Mouse (Mus musculus) midbrain, embryonic 11.5 days (tissue): ENCODE data around the gene Tbc1d1. TPM values are rescaled to one million over a fixed set of nuclear protein-coding genes. Genes with fewer than 3 reads are reported as not detected.
A peak's percentile ranks its signal among the peaks of the same experiment; 100 is the strongest.

ENCODE experiments used
- ATAC-seq: fragments of 200-750 bp; cut with Nextera tagmentation; 2 replicates; pipeline ENCODE4 v1.8.0; 2017; ENCODE audit warnings: moderate TSS enrichment, moderate library complexity; ENCODE audit not compliant: low FRiP score
- DNase-seq: peaks from one replicate; pipeline ENCODE4 v3.0.0; 2015; ENCODE audit warnings: low spot score; ENCODE audit errors: missing footprints
- H3K27ac ChIP-seq: fragments of 300-500 bp; sonication (generic); 2 replicates; pipeline ENCODE4 v1.5.1; 2014; ENCODE audit warnings: low read depth, low read length
- H3K27me3 ChIP-seq: fragments of 300-500 bp; sonication (generic); 2 replicates; pipeline ENCODE4 v1.6.1; 2014; ENCODE audit warnings: mild to moderate bottlenecking, low read length, moderate library complexity, mixed read lengths; ENCODE audit not compliant: control insufficient read depth, insufficient read depth
- H3K36me3 ChIP-seq: fragments of 300-500 bp; sonication (generic); 2 replicates; pipeline ENCODE4 v1.6.1; 2014; ENCODE audit warnings: mild to moderate bottlenecking, low read length, moderate library complexity, mixed read lengths; ENCODE audit not compliant: control insufficient read depth, insufficient read depth
- H3K4me1 ChIP-seq: fragments of 300-500 bp; sonication (generic); 2 replicates; pipeline ENCODE4 v1.6.1; 2014; ENCODE audit warnings: low read length; ENCODE audit not compliant: control insufficient read depth, insufficient read depth
- H3K4me2 ChIP-seq: fragments of 300-500 bp; sonication (generic); 2 replicates; pipeline ENCODE4 v1.6.1; 2014; ENCODE audit warnings: mild to moderate bottlenecking, moderate library complexity
- H3K4me3 ChIP-seq: fragments of 300-500 bp; sonication (generic); 2 replicates; pipeline ENCODE4 v1.5.1; 2014; ENCODE audit warnings: low read depth, low read length
- H3K9ac ChIP-seq: fragments of 300-500 bp; sonication (generic); 2 replicates; pipeline ENCODE4 v1.6.1; 2014; ENCODE audit warnings: low read length
- H3K9me3 ChIP-seq: fragments of 300-500 bp; sonication (generic); 2 replicates; pipeline ENCODE4 v1.6.1; 2016; ENCODE audit warnings: low read length; ENCODE audit not compliant: control insufficient read depth
- WGBS: fragments of 180-500 bp; shearing (Covaris S2); extraction: QIAGEN DNeasy Blood & Tissue Kit; methylation state at CpG from one replicate; pipeline ENCODE4 v1.1.7; 2014; 5-methylcytosine and 5-hydroxymethylcytosine counted together
- polyA plus RNA-seq: library from polyadenylated mRNA; unstranded; fragments of >200 nt; fragmentation: Nextera tagmentation; extraction: Ambion mirVana; gene quantifications from 2 replicates; pipeline ENCODE4 v1.2.1, GENCODE M21; 2014

The Tbc1d1 gene
- 18.6 and 21.0 TPM in 2 replicates for polyA plus RNA-seq

DNA sequence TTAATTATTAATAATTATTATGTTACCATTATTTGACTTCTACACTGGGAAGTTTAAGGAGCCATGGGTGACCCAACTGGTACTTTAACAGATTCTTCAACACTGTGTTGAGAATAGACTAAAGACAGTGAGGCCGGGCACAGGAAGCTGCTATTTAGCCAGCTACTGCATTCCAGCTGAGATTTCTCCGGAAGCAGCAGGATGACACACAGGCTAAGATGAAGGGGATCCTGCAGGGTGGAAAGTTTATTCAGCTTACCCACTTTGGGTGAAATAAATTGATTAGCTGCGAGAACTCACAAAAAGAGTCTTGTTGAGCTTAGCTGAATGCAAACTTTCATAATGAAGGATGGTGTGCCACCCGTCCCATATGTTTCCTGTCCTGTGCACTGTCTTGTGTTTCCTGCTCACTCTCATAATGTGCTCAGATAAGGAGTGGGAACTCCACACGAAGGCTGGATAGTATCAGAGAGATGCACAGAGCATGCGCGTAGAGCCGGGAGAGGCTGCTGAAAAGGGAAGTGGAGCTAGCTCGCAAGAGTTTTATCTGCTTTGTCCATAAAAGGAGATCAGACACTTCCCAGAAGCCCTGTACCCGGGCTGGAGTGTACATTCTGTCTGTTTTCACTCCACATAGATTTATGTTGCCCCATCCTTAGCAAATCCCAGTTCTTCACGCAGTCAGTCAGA is at the start of gene Tbc1d1:
Tbc1d1 (plus strand) TSS at position 445 of the 690 bp plus-strand sequence.
- no peak within 1 kb of the TSS for H3K4me3 ChIP-seq
- 62% methylated on average over 11 of the region's 11 CpGs for WGBS
- no peaks in the 10 kb centered on the region; the same call in 1 of the 2 replicates for H3K4me1 ChIP-seq
- DNase-seq (no peak), ATAC-seq (no peak)
- H3K36me3 ChIP-seq: no peaks in the 10 kb centered on the region
- H3K9ac ChIP-seq: no peak within 1 kb of the TSS
- peaks cover 18% of the 10 kb centered on the region for H3K27me3 ChIP-seq
- H3K4me2 ChIP-seq: no peak within 1 kb of the TSS
- no peak within 1 kb of the TSS for H3K27ac ChIP-seq
- no peaks in the 10 kb centered on the region for H3K9me3 ChIP-seq

DNA sequence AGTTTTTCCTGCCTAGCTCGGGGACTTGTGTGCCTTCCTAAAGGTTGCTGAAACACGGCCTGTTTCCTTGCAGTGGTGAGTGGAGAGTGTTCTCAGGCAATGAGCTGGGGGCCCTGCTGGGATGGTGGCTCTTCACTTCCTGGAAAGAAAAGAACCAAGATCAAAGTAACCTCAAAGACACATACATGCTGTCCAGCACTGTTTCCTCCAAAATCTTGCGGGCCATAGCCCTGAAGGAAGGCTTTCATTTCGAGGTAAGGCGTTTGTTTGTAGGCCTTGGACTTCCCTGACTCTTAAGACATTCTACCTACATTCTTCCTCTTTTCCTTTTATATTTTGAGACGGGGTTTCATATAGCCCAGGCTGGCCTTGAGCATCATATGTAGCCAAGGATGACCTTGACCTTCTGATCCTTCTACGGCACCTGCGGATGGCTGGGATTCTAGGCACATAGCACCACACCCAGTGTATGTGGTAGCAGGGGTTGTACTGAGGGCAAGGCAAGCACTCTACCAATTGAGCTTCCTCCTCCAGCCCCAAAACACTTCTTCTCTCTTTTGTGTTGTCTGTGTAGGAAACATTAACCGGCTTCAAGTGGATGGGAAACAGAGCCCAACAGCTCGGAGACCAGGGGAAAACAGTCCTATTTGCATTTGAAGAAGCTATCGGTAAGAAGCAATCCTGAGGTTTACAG is 48.4 kb upstream of the Tbc1d1 start:
- ATAC-seq (no peak), DNase-seq (no peak)
- Histone ChIP-seq H3K36me3 (peaks cover 4% of the 10 kb centered on the region; the same call in 1 of the 2 replicates), H3K9ac (no peak overlapping the region), H3K4me1 (no peaks in the 10 kb centered on the region), H3K4me3 (no peak overlapping the region), H3K27me3 (no peaks in the 10 kb centered on the region), H3K9me3 (no peaks in the 10 kb centered on the region), H3K4me2 (no peak overlapping the region), H3K27ac (no peak overlapping the region)
- WGBS: 93% methylated on average over 11 of the region's 11 CpGs

- Histone ChIP-seq H3K9me3 (no peaks in the 10 kb centered on the region), H3K36me3 (peaks cover 7% of the 10 kb centered on the region; the same call in 1 of the 2 replicates), H3K4me3 (no peak overlapping the region), H3K9ac (no peak overlapping the region), H3K27me3 (no peaks in the 10 kb centered on the region), H3K4me2 (no peak overlapping the region), H3K27ac (no peak overlapping the region), H3K4me1 (no peaks in the 10 kb centered on the region)
- DNase-seq (no peak), ATAC-seq (no peak)
- 80% methylated on average over 3 of the region's 3 CpGs for WGBS
Measured at GRCm38 (mm10) chr5:64109217-64109616, 46.9 kb upstream of the Tbc1d1 start.

- peaks cover 17% of the 10 kb centered on the region; the same call in 1 of the 2 replicates for H3K36me3 ChIP-seq
Measured at GRCm38 (mm10) chr5:64112360-64112759, 43.7 kb upstream of the Tbc1d1 start.

DNA sequence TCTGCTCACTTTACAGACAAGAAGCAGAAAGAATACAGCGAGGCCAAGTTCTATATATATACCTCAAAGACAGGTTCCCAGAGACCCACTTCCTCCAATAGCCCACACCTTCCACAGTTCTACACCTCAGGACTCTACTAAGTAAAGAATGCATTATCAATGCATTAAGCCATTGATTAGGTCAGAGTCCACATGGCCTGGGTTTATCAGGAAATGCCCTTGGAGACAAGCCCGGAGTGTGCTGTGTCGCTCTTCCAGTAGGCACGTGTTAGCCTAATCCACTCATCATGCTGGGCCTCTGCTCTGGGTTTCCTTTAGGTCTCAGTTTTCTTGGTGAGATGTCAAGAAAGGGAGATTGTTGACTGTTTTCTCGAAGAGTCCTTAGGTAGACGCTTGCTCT is 41.9 kb upstream of the Tbc1d1 start:
- DNase-seq (peak; percentile 8), ATAC-seq (no peak)
- H3K36me3 ChIP-seq: peaks cover 15% of the 10 kb centered on the region; the same call in 1 of the 2 replicates
- no peaks in the 10 kb centered on the region for H3K27me3 ChIP-seq
- no peak overlapping the region for H3K4me2 ChIP-seq
- H3K9ac ChIP-seq: no peak overlapping the region
- no peak overlapping the region for H3K4me3 ChIP-seq
- H3K27ac ChIP-seq: no peak overlapping the region
- no peaks in the 10 kb centered on the region; the same call in 1 of the 2 replicates for H3K9me3 ChIP-seq
- WGBS: 94% methylated on average over 6 of the region's 6 CpGs
- no peaks in the 10 kb centered on the region for H3K4me1 ChIP-seq

More at GRCm38 (mm10) chr5:64112360-64112759, 43.7 kb upstream of the Tbc1d1 start:
- no peak overlapping the region for H3K27ac ChIP-seq
- DNase-seq (no peak), ATAC-seq (no peak)
- H3K4me2 ChIP-seq: no peak overlapping the region
- H3K9me3 ChIP-seq: no peaks in the 10 kb centered on the region; the same call in 1 of the 2 replicates
- H3K4me3 ChIP-seq: no peak overlapping the region
- H3K9ac ChIP-seq: no peak overlapping the region
- H3K4me1 ChIP-seq: no peaks in the 10 kb centered on the region
- 93% methylated on average over 3 of the region's 3 CpGs for WGBS
- H3K27me3 ChIP-seq: no peaks in the 10 kb centered on the region

GRCm38 (mm10) chr5:64117191-64117590 is 38.9 kb upstream of the Tbc1d1 start:
- no peak overlapping the region for H3K4me3 ChIP-seq
- H3K9me3 ChIP-seq: no peaks in the 10 kb centered on the region; the same call in 1 of the 2 replicates
- no peaks in the 10 kb centered on the region for H3K27me3 ChIP-seq
- H3K9ac ChIP-seq: no peak overlapping the region
- ATAC-seq (no peak), DNase-seq (no peak)
- WGBS: 51% methylated on average over 1 of the region's 1 CpGs
- H3K36me3 ChIP-seq: peaks cover 13% of the 10 kb centered on the region; the same call in 1 of the 2 replicates
- H3K4me1 ChIP-seq: no peaks in the 10 kb centered on the region
- H3K27ac ChIP-seq: no peak overlapping the region
- no peak overlapping the region for H3K4me2 ChIP-seq

DNA sequence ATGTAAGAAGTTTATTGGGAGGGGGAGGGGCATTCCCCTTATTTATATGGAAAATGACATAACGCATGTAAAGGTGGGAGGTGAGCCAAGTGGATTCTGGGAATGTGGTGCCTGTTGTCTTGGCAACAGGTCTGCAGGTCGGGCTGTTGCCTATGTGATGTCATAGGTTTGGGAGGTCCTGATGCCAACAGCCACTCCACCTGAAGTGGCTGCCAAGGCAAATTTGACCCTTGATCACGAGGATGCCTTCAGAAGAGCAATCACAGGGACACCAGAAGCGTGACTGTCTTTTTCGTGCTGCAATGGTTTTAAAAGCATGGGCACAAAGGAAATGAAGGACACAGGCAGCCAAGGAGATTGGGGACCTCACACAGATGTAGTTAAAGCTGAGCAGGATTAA is 30.3 kb upstream of the Tbc1d1 start:
- no peaks in the 10 kb centered on the region for H3K9me3 ChIP-seq
- ATAC-seq (no peak), DNase-seq (no peak)
- H3K27ac ChIP-seq: no peak overlapping the region
- H3K36me3 ChIP-seq: no peaks in the 10 kb centered on the region
- H3K9ac ChIP-seq: no peak overlapping the region
- WGBS: 61% methylated on average over 5 of the region's 5 CpGs
- H3K4me2 ChIP-seq: no peak overlapping the region
- H3K27me3 ChIP-seq: no peaks in the 10 kb centered on the region
- no peak overlapping the region for H3K4me3 ChIP-seq
- no peaks in the 10 kb centered on the region for H3K4me1 ChIP-seq

DNA sequence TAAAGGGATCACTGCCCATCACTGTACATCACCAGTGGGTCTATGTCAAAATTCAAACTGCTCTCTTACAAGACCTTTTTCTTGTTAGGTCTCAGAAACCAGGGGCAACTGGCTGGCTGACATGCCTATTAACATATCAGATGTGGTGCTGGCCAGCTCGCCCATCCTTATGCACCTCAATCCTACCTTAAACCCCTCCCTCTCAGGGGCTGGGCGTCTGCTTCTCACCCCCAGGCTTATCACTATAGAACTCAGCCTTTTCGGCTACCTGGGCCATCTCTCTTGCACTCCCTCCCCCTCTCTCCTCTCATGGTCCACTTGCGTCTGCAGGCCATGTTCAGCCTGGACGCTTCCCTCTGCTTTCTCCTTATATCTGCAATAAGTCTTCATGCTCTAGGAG is 24.6 kb upstream of the Tbc1d1 start:
- Histone ChIP-seq H3K4me2 (no peak overlapping the region), H3K4me3 (no peak overlapping the region), H3K27ac (no peak overlapping the region), H3K27me3 (no peaks in the 10 kb centered on the region), H3K4me1 (no peaks in the 10 kb centered on the region), H3K9ac (no peak overlapping the region), H3K36me3 (no peaks in the 10 kb centered on the region), H3K9me3 (no peaks in the 10 kb centered on the region)
- ATAC-seq (no peak), DNase-seq (no peak)
- 69% methylated on average over 5 of the region's 5 CpGs for WGBS

- no peak for DNase-seq
- H3K27me3 ChIP-seq: no peaks in the 10 kb centered on the region
- no peak overlapping the region for H3K4me3 ChIP-seq
- no peak overlapping the region for H3K9ac ChIP-seq
- H3K36me3 ChIP-seq: no peaks in the 10 kb centered on the region
- H3K4me2 ChIP-seq: no peak overlapping the region
- no peaks in the 10 kb centered on the region for H3K4me1 ChIP-seq
- H3K27ac ChIP-seq: no peak overlapping the region
- no peak for ATAC-seq
- WGBS: 91% methylated on average over 4 of the region's 4 CpGs
- no peaks in the 10 kb centered on the region for H3K9me3 ChIP-seq
Measured at GRCm38 (mm10) chr5:64133901-64134300, 22.2 kb upstream of the Tbc1d1 start.
